Mouse (Mus musculus): ENCODE results near the gene Ppm1h. TPM values are rescaled to one million over a fixed set of nuclear protein-coding genes. Genes with fewer than 3 reads are reported as not detected.

Ppm1h gene
- total and polyA plus RNA-seq, 3 experiments, result 1.2 to 1.3 (median 1.3) TPM

DNA sequence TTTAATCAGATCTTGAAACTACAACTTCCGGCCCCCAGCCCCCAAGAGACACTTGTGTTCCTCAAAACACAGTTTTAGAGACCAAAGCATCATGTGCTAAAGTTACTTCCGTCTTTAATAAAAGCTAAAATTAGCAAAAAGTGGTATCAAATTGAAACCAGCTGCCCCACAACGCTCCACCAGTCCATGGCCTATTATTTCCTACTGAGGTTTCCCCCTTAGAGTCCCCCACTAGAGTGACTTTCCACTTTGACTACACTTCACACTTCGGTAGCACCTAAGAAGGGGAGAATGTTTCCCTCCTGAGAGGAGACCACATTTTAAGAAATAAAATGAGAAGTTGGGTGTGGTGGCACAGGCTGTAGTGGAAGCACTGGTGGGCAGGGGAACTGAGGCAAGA, 58.3 kb downstream of the Ppm1h start:
- Histone ChIP-seq H3K9ac (ENCODE audit: insufficient read depth, low read depth) (no peak overlapping the region), H3K4me2 (ENCODE audit: insufficient read depth, low read depth, poor library complexity, severe bottlenecking) (no peak overlapping the region), H3K36me3 (replicated peaks in 1 of 2; ENCODE audit: control insufficient read depth in 1 of 2, insufficient read depth in 1 of 2, low read length in 1 of 2) (no peaks in the 10 kb centered on the region), H3K9me3 (replicated peaks; ENCODE audit: low read length) (no peaks in the 10 kb centered on the region), H3K79me2 (replicated peaks; ENCODE audit: control insufficient read depth, extremely low read depth, insufficient read depth, poor library complexity, severe bottlenecking) (no peaks in the 10 kb centered on the region), H3K4me3 (replicated peaks in 1 of 3; ENCODE audit: low read depth in 2 of 3, low read length in 2 of 3, poor library complexity in 1 of 3) (no peak overlapping the region), H3K27ac (ENCODE audit: insufficient read depth, low read depth) (no peak overlapping the region), H3K4me1 (ENCODE audit: control insufficient read depth in 1 of 2, insufficient read depth in 2 of 2) (peaks cover 15 to 38% of the 10 kb centered on the region in 2 experiments), H3K27me3 (replicated peaks) (no peaks in the 10 kb centered on the region)
- DNase-seq (ENCODE audit: extremely low read depth), result peak; percentile 84
- in situ Hi-C loops (cut with MboI; ENCODE audit: low pct_ligation_motif_present, low pct_unique_long_range_greater_than_20kb, low sequenced_read_pairs) (no loop called here), dilution Hi-C loops (cut with MboI; ENCODE audit: extremely low pct_ligation_motif_present, extremely low pct_unique_long_range_greater_than_20kb, low sequenced_read_pairs) (no loop called here)
- TF ChIP-seq ZKSCAN1 (IDR thresholded peaks at IDR 0.05; ENCODE audit: borderline replicate concordance, low read depth, low read length) (no peak), POLR2AphosphoS2 (IDR thresholded peaks at IDR 0.05; ENCODE audit: low read depth, low read length) (no peak), ZNF384 (IDR thresholded peaks at IDR 0.05; ENCODE audit: low read depth, low read length) (no peak), TCF12 (IDR thresholded peaks at IDR 0.05; ENCODE audit: low read depth, low read length) (peak; percentile 76), MEF2A (IDR thresholded peaks at IDR 0.05; ENCODE audit: borderline replicate concordance, low read depth, low read length) (peak; percentile 93), ZMIZ1 (IDR thresholded peaks at IDR 0.05; ENCODE audit: low read depth, low read length) (no peak), EP300 (IDR thresholded peaks at IDR 0.05; ENCODE audit: low read length) (peak; percentile 77), BHLHE40 (IDR thresholded peaks at IDR 0.05; ENCODE audit: low read depth, low read length) (peak; percentile 91), KAT2A (IDR thresholded peaks at IDR 0.05; ENCODE audit: insufficient replicate concordance, low read length) (0 out of 2 replicates have a peak, but pooled peaks have one; percentile 24), ZC3H11A (IDR thresholded peaks at IDR 0.05; ENCODE audit: low read depth, low read length) (no peak), SIN3A (IDR thresholded peaks at IDR 0.05; ENCODE audit: low read length) (no peak), MAFK (IDR thresholded peaks at IDR 0.05; ENCODE audit: insufficient replicate concordance, low read length) (peak; percentile 86), GABPA (IDR thresholded peaks at IDR 0.05; ENCODE audit: insufficient replicate concordance, low read depth, low read length) (no peak), JUN (IDR thresholded peaks at IDR 0.05; ENCODE audit: insufficient read depth, low read depth, low read length) (no peak), UBTF (IDR thresholded peaks at IDR 0.05; ENCODE audit: low read depth, low read length) (no peak), CHD2 (IDR thresholded peaks at IDR 0.05; ENCODE audit: low read length) (0 out of 2 replicates have a peak, but pooled peaks have one; percentile 15), RCOR1 (conservative IDR thresholded peaks at IDR 0.05; ENCODE audit: low read depth, low read length) (peak; percentile 75), CHD1 (IDR thresholded peaks at IDR 0.05; ENCODE audit: low read depth, low read length) (no peak), POLR2A (IDR thresholded peaks at IDR 0.05; ENCODE audit: low read depth, low read length) (no peak), IRF4 (IDR thresholded peaks at IDR 0.05; ENCODE audit: low read depth, low read length) (peak; percentile 85), RAD21 (IDR thresholded peaks at IDR 0.05; ENCODE audit: low read depth, low read length) (no peak), MAX (IDR thresholded peaks at IDR 0.05; ENCODE audit: low read length) (0 out of 2 replicates have a peak, but pooled peaks have one; percentile 38), ELF1 (IDR thresholded peaks at IDR 0.05; ENCODE audit: low read depth, low read length) (no peak), MXI1 (IDR thresholded peaks at IDR 0.05; ENCODE audit: low read depth, low read length) (no peak), MAZ (IDR thresholded peaks at IDR 0.05; ENCODE audit: low read depth, low read length) (peak; percentile 78), SMC3 (IDR thresholded peaks at IDR 0.05; ENCODE audit: low read depth, low read length) (no peak), USF1 (IDR thresholded peaks at IDR 0.05; ENCODE audit: low read depth, low read length) (no peak), JUND (conservative IDR thresholded peaks at IDR 0.05; ENCODE audit: low read depth, low read length) (no peak; the same call in 1 of the 2 replicates), ETS1 (conservative IDR thresholded peaks at IDR 0.05; ENCODE audit: low read depth, low read length) (peak; percentile 90)
